25 mouse cellular contexts compared by ENCODE assay signal in genomic region chr13:30199821-30200220, GRCm38 (mm10).
"Had no signal": no experiment of that assay in that cellular context is flagged by ENCODE, and none has a peak within 500 bp of the region (broad histone marks: within the 10 kb centered on the region; RNA-seq: fewer than 3 reads in every experiment).

No protein-coding gene starts in this region.

- H3K4me1 ChIP-seq: heart, embryonic 10.5 days; heart, embryonic 12.5 days; hindbrain, embryonic 13.5 days; intestine, embryonic 15.5 days; limb, embryonic 10.5 days; liver, embryonic 13.5 days had no signal

- ATAC-seq: hindbrain, embryonic 16.5 days; inflammation-experienced regulatory T-cells, adult 6 months; intestine, embryonic 15.5 days had no signal

- H3K27me3 ChIP-seq: heart, embryonic 12.5 days; hindbrain, embryonic 13.5 days; intestine, embryonic 15.5 days; kidney, embryonic 15.5 days; limb, embryonic 12.5 days; liver, embryonic 13.5 days had no signal

- H3K27ac ChIP-seq: gastrocnemius, adult 2 months; heart, embryonic 10.5 days; hindbrain, embryonic 13.5 days; intestine, embryonic 15.5 days; kidney, embryonic 15.5 days; kidney, postnatal 0 days; layer of hippocampus, adult 2 months; left cerebral cortex, adult 2 months; limb, embryonic 10.5 days; limb, embryonic 12.5 days; liver, embryonic 13.5 days had no signal

- DNase-seq: gastrocnemius, adult 2 months; gastrocnemius, postnatal 10 days; gastrocnemius, postnatal 25 days; heart, postnatal 10 days; heart, postnatal 36 days; kidney, adult 11 months; kidney, adult 2 months; kidney, adult 9 months; kidney, postnatal 14 days; kidney, postnatal 36 days; liver; liver, embryonic 13.5 days had no signal

- H3K4me3 ChIP-seq: gastrocnemius, adult 2 months; heart, embryonic 10.5 days; heart, embryonic 12.5 days; hindbrain, embryonic 13.5 days; intestine, embryonic 15.5 days; kidney, embryonic 15.5 days; layer of hippocampus, adult 2 months; left cerebral cortex, adult 2 months; limb, embryonic 10.5 days; limb, embryonic 12.5 days; liver, embryonic 13.5 days had no signal

- H3K36me3 ChIP-seq: heart, embryonic 10.5 days; heart, embryonic 12.5 days; hindbrain, embryonic 13.5 days; intestine, embryonic 15.5 days; limb, embryonic 10.5 days; limb, embryonic 12.5 days; liver, embryonic 13.5 days had no signal

- H3K9me3 ChIP-seq: heart, embryonic 10.5 days; heart, embryonic 12.5 days; hindbrain, embryonic 13.5 days; intestine, embryonic 15.5 days; kidney, embryonic 15.5 days; limb, embryonic 10.5 days; limb, embryonic 12.5 days; liver, embryonic 13.5 days had no signal

- H3K9ac ChIP-seq: heart, embryonic 12.5 days; hindbrain, embryonic 13.5 days; intestine, embryonic 15.5 days; kidney, embryonic 15.5 days; limb, embryonic 12.5 days; liver, embryonic 13.5 days had no signal

- H3K4me2 ChIP-seq: heart, embryonic 12.5 days; hindbrain, embryonic 13.5 days; intestine, embryonic 15.5 days; kidney, embryonic 15.5 days; limb, embryonic 12.5 days; liver, embryonic 11.5 days; liver, embryonic 13.5 days had no signal
